Mouse (Mus musculus) spleen, adult 12 weeks (tissue): ENCODE data around the gene Safb2.

Experiments used
- DNase-seq: peaks from one replicate; pipeline ENCODE4 v3.0.0; 2022; ENCODE audit warnings: low spot score

Safb2 gene

GRCm38 (mm10) chr17:56515690-56516410 lies 68.5 kb downstream of the Safb2 start:
- DNase-seq: no peak

DNA sequence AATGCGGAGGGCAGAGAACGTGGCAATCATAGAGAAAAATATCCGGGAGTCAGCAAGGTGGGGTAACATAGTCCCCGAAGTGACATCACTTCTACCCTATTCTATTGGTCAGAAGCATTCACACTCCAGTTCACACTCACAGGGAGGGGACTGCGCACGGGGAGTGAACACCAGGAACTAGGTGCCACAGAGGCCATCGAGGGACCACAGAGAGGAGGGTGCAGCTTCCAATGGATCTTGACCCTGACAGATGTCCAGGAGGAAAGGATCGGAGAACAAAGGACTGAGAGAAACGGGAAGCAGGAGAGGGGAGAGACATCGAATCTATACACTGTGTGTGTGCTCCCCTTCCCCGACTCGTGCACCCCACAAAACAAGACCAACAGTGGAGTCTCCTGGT lies 69.5 kb downstream of the Safb2 start:
- DNase-seq: no peak

DNA sequence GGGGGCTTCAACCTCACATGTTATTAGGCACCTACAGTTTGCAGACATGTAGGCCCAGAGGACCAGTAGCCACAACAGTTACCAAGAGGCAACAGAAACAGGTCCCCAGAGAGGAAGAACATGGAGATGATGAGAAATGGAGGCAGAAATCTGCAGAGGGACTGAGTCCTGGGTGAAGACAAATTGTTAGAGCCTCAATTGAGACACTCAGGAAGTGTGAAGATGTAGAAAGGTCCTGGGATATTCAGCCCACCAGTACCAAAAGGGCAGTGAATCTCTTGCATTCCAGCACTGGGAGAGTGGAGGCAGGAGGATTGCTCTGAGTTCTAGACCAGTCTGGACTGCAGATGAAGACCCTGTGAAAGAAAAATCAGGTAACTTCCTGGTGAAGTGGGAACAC lies 70.1 kb downstream of the Safb2 start:
- DNase-seq: no peak

GRCm38 (mm10) chr17:56512310-56512709 lies 72.1 kb downstream of the Safb2 start, which contains the start of gene Znrf4:
TSS of gene Znrf4 (minus strand) at chr17:56512431.
- DNase-seq: no peak

- DNase-seq: no peak
Observed at GRCm38 (mm10) chr17:56511707-56512090, 72.7 kb downstream of the Safb2 start.

DNA sequence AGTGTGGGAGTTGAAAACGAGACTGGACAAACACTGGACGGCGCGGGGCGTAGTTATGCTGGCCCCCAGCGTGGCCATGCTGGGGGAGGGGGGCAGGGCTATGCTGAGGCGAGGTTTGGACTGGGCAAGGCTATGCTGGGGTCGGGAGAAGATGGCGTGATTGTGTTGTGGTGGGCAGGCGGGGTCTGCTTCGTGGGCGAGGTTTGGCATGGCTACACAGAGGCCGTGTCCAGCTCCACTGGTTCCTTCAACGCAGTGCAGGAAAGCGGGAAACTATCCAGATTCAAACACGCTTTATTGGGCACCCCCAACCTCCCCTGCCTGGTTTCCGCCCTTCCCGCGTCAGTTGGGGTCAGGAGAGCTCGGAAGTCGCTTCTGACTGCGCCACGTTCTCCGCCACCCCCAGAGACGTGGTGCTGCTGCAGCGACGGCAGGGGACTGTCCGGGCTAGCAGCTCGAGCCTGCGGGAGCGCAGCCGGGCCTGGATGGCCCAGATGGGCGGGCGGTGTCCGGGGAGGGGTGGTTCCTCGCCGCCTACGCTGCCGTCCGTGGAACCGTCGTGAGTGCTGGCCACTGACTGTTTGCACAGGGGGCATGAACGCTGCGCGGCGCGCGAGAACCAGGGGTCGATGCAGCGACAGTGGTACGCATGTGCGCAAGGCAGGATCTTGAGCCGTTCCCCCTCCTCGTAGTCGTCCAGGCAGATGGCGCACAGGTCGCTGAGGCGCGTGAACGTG lies 73.2 kb downstream of the Safb2 start:
- no peak for DNase-seq
